Mouse (Mus musculus): Measurements from ENCODE around the gene Serpina11.

The Serpina11 gene

GRCm38 (mm10) chr12:103989857-103990256 is at the start of gene Serpina11:
Serpina11 (minus strand) TSS chr12:103989957.
- DNase-seq (ENCODE audit: low spot score) = no peak

GRCm38 (mm10) chr12:104038181-104038580 is 48.4 kb upstream of the Serpina11 start:
- no peak for DNase-seq (ENCODE audit: low spot score)

- DNase-seq (ENCODE audit: low spot score) = no peak
Measured at GRCm38 (mm10) chr12:104033752-104034151, 44.0 kb upstream of the Serpina11 start.

- DNase-seq (ENCODE audit: low spot score) = no peak
Measured at GRCm38 (mm10) chr12:104029986-104030385, 40.2 kb upstream of the Serpina11 start.

GRCm38 (mm10) chr12:104015280-104015679 is 25.5 kb upstream of the Serpina11 start:
- no peak for DNase-seq (ENCODE audit: low spot score)

- no peak for DNase-seq (ENCODE audit: low spot score)
Measured at GRCm38 (mm10) chr12:104013620-104014019, 23.9 kb upstream of the Serpina11 start, which contains the start of gene Serpina9. Serpina9 (minus strand) TSS chr12:104013755.

- no peak for DNase-seq (ENCODE audit: low spot score)
Measured at GRCm38 (mm10) chr12:104004689-104005088, 14.9 kb upstream of the Serpina11 start.

- no peak for DNase-seq (ENCODE audit: low spot score)
Measured at GRCm38 (mm10) chr12:104003238-104003612, 13.5 kb upstream of the Serpina11 start.

GRCm38 (mm10) chr12:104002569-104003237 is 12.9 kb upstream of the Serpina11 start:
- no peak for DNase-seq (ENCODE audit: low spot score)

- DNase-seq (ENCODE audit: low spot score) = no peak
Measured at GRCm38 (mm10) chr12:104000594-104000993, 10.8 kb upstream of the Serpina11 start.

GRCm38 (mm10) chr12:103999611-104000010 is 9.9 kb upstream of the Serpina11 start:
- DNase-seq (ENCODE audit: low spot score) = no peak

GRCm38 (mm10) chr12:103996513-103996912 is 6.8 kb upstream of the Serpina11 start:
- no peak for DNase-seq (ENCODE audit: low spot score)

- peak; percentile 28 for DNase-seq (ENCODE audit: low spot score)
Measured at GRCm38 (mm10) chr12:103995292-103996072, 5.7 kb upstream of the Serpina11 start.

GRCm38 (mm10) chr12:103992945-103993344 is 3.2 kb upstream of the Serpina11 start:
- DNase-seq (ENCODE audit: low spot score) = no peak

GRCm38 (mm10) chr12:103989514-103989767 is 316 bp downstream of the Serpina11 start:
- no peak for DNase-seq (ENCODE audit: low spot score)

GRCm38 (mm10) chr12:103988754-103989513 is 823 bp downstream of the Serpina11 start:
- no peak for DNase-seq (ENCODE audit: low spot score)

- no peak for DNase-seq (ENCODE audit: low spot score)
Measured at GRCm38 (mm10) chr12:103985868-103986267, 3.9 kb downstream of the Serpina11 start.

- no peak for DNase-seq (ENCODE audit: low spot score)
Measured at GRCm38 (mm10) chr12:103984935-103985334, 4.8 kb downstream of the Serpina11 start.

- no peak for DNase-seq (ENCODE audit: low spot score)
Measured at GRCm38 (mm10) chr12:103981646-103982360, 8.0 kb downstream of the Serpina11 start.

GRCm38 (mm10) chr12:103978294-103978693 is 11.5 kb downstream of the Serpina11 start:
- no peak for DNase-seq (ENCODE audit: low spot score)

GRCm38 (mm10) chr12:103977846-103978245 is 11.9 kb downstream of the Serpina11 start:
- no peak for DNase-seq (ENCODE audit: low spot score)

- DNase-seq (ENCODE audit: low spot score) = no peak
Measured at GRCm38 (mm10) chr12:103977060-103977459, 12.7 kb downstream of the Serpina11 start.
